Mouse (Mus musculus): Measurements from ENCODE around the gene Kirrel3. TPM values are rescaled to one million over a fixed set of nuclear protein-coding genes. Genes with fewer than 3 reads are reported as not detected.

Gene Kirrel3
- polyA plus RNA-seq, 1 experiment from 2014 or later: 2.3 TPM

- Histone ChIP-seq H3K4me3 (replicated peaks; ENCODE audit: low read length) (no peak overlapping the region), H3K36me3 (ENCODE audit: control insufficient read depth, insufficient read depth, low read length) (no peaks in the 10 kb centered on the region), H3K27me3 (ENCODE audit: control insufficient read depth, insufficient read depth, low read length) (no peaks in the 10 kb centered on the region), H3K27ac (ENCODE audit: low read length) (no peak overlapping the region), H3K9ac (ENCODE audit: low read length) (no peak overlapping the region), H3K4me2 (ENCODE audit: low read depth, low read length) (no peak overlapping the region), H3K4me1 (ENCODE audit: control insufficient read depth, insufficient read depth, low read length) (no peaks in the 10 kb centered on the region), H3K9me3 (replicated peaks; ENCODE audit: control insufficient read depth, low read length) (no peaks in the 10 kb centered on the region)
- ATAC-seq (ENCODE audit: insufficient read depth, low FRiP score): no peak
- WGBS: 86% methylated on average over 5 of the region's 5 CpGs
These were observed 453.9 kb downstream of the Kirrel3 start for GRCm38 (mm10) chr9:34939621-34940020.

GRCm38 (mm10) chr9:34942122-34942831, 456.6 kb downstream of the Kirrel3 start:
- H3K9me3 ChIP-seq (replicated peaks; ENCODE audit: control insufficient read depth, low read length): no peaks in the 10 kb centered on the region
- no peaks in the 10 kb centered on the region for H3K27me3 ChIP-seq (ENCODE audit: control insufficient read depth, insufficient read depth, low read length)
- H3K9ac ChIP-seq (ENCODE audit: low read length): no peak overlapping the region
- no peak overlapping the region for H3K4me2 ChIP-seq (ENCODE audit: low read depth, low read length)
- H3K36me3 ChIP-seq (ENCODE audit: control insufficient read depth, insufficient read depth, low read length): no peaks in the 10 kb centered on the region
- no peak overlapping the region for H3K4me3 ChIP-seq (replicated peaks; ENCODE audit: low read length)
- H3K27ac ChIP-seq (ENCODE audit: low read length): no peak overlapping the region
- WGBS: 77% methylated on average over 6 of the region's 6 CpGs
- ATAC-seq (ENCODE audit: insufficient read depth, low FRiP score): no peak
- H3K4me1 ChIP-seq (ENCODE audit: control insufficient read depth, insufficient read depth, low read length): no peaks in the 10 kb centered on the region

DNA sequence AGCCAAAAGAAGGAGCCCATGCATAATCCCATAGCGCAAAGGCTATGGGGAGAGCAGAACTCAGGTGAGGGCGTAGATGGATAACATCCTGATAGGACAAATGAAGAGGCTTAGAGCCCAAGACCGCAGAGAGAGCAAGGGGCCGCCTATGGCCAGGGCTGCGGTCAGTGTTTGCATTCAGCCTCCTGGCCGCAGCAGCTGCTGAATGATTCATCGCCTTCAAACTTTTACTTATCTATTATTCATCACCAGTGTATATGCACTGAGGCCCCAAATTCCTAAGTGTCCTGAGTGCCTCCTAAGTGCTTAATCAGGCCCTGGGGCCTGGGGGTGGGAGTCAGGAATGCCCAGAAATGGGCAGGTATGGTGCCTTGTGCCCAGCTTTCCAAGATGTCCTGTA, 457.3 kb downstream of the Kirrel3 start:
- 52% methylated on average over 7 of the region's 7 CpGs for WGBS

DNA sequence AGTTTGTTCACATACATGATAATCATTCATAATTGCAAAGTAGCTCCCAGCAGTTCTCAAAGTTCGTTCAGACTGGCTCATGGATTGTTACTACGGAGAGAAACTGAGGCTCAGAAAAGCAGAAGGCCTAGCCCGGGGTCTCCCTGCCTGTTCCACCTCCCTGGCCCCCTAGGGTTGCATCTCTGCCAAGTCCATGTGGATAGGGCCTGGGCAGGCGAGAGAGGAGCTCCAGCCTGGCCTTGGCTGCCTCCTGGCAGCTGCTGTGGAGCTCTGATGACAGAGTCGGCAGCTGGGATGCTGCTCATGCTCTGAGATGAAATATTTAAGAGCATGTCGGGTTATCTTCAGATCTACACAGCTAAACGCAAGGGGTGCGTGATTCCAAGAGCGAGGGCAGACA, 459.6 kb downstream of the Kirrel3 start:
- WGBS: 73% methylated on average over 9 of the region's 9 CpGs
- no peak overlapping the region for H3K27ac ChIP-seq (ENCODE audit: low read length)
- H3K27me3 ChIP-seq (ENCODE audit: control insufficient read depth, insufficient read depth, low read length): no peaks in the 10 kb centered on the region
- no peaks in the 10 kb centered on the region for H3K36me3 ChIP-seq (ENCODE audit: control insufficient read depth, insufficient read depth, low read length)
- H3K9me3 ChIP-seq (replicated peaks; ENCODE audit: control insufficient read depth, low read length): no peaks in the 10 kb centered on the region
- H3K4me1 ChIP-seq (ENCODE audit: control insufficient read depth, insufficient read depth, low read length): no peaks in the 10 kb centered on the region
- no peak for ATAC-seq (ENCODE audit: insufficient read depth, low FRiP score)
- H3K4me2 ChIP-seq (ENCODE audit: low read depth, low read length): no peak overlapping the region
- H3K4me3 ChIP-seq (replicated peaks; ENCODE audit: low read length): no peak overlapping the region
- H3K9ac ChIP-seq (ENCODE audit: low read length): no peak overlapping the region

More for the DNA sequence above, 457.3 kb downstream of the Kirrel3 start:
- Histone ChIP-seq H3K4me3 (replicated peaks; ENCODE audit: low read length) (no peak overlapping the region), H3K27me3 (ENCODE audit: control insufficient read depth, insufficient read depth, low read length) (no peaks in the 10 kb centered on the region), H3K4me1 (ENCODE audit: control insufficient read depth, insufficient read depth, low read length) (no peaks in the 10 kb centered on the region), H3K9ac (ENCODE audit: low read length) (no peak overlapping the region), H3K9me3 (replicated peaks; ENCODE audit: control insufficient read depth, low read length) (no peaks in the 10 kb centered on the region), H3K4me2 (ENCODE audit: low read depth, low read length) (no peak overlapping the region), H3K36me3 (ENCODE audit: control insufficient read depth, insufficient read depth, low read length) (no peaks in the 10 kb centered on the region), H3K27ac (ENCODE audit: low read length) (no peak overlapping the region)
- ATAC-seq (ENCODE audit: insufficient read depth, low FRiP score): no peak

DNA sequence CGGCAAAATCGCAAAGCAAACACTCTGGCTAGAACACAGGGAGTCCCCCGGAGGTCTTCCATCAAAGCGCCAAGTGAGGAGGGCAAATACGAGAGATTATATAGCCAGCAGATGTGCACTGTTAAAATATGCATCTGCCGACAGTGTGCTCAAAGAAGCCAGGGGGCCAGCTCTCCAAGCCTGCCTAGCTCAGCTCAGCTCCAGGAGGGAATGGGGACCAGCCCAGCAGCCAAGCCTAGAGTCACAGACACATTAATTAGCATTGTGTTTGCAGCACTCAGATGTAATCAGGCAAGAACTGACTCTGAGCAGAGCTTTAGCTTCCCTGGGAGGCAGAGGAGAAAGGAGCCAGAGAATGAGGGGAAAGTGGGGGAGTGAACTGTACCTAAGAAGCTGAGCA, 461.6 kb downstream of the Kirrel3 start:
- ATAC-seq (ENCODE audit: insufficient read depth, low FRiP score): no peak

DNA sequence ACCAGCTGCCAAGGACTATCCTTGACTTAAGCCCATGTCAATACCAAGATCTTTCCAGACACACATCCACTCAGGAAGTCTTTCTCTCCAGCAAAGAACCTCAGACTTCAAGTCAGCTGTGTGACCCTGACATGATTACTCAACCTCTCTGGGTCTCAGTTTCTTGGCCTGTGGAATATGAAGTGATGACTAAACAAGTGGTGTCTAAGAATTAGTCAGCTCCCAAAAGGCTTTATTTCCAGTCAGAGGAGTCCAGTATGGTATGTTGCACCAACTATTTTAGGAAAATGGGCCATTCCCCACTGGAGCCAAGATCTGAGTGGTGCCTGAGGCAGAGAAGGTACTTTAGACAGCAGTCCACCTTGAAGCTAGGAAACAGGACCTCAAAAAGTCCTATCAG, 462.0 kb downstream of the Kirrel3 start:
- H3K9ac ChIP-seq (ENCODE audit: low read length): no peak overlapping the region
- no peaks in the 10 kb centered on the region for H3K4me1 ChIP-seq (ENCODE audit: control insufficient read depth, insufficient read depth, low read length)
- H3K4me2 ChIP-seq (ENCODE audit: low read depth, low read length): no peak overlapping the region
- H3K27ac ChIP-seq (ENCODE audit: low read length): no peak overlapping the region
- no peaks in the 10 kb centered on the region for H3K27me3 ChIP-seq (ENCODE audit: control insufficient read depth, insufficient read depth, low read length)
- H3K36me3 ChIP-seq (ENCODE audit: control insufficient read depth, insufficient read depth, low read length): no peaks in the 10 kb centered on the region
- H3K4me3 ChIP-seq (replicated peaks; ENCODE audit: low read length): no peak overlapping the region
- ATAC-seq (ENCODE audit: insufficient read depth, low FRiP score): no peak
- H3K9me3 ChIP-seq (replicated peaks; ENCODE audit: control insufficient read depth, low read length): no peaks in the 10 kb centered on the region

More for the DNA sequence above, 461.6 kb downstream of the Kirrel3 start:
- Histone ChIP-seq H3K27me3 (ENCODE audit: control insufficient read depth, insufficient read depth, low read length) (no peaks in the 10 kb centered on the region), H3K4me1 (ENCODE audit: control insufficient read depth, insufficient read depth, low read length) (no peaks in the 10 kb centered on the region), H3K36me3 (ENCODE audit: control insufficient read depth, insufficient read depth, low read length) (no peaks in the 10 kb centered on the region), H3K9ac (ENCODE audit: low read length) (no peak overlapping the region), H3K9me3 (replicated peaks; ENCODE audit: control insufficient read depth, low read length) (no peaks in the 10 kb centered on the region), H3K4me3 (replicated peaks; ENCODE audit: low read length) (no peak overlapping the region), H3K27ac (ENCODE audit: low read length) (no peak overlapping the region), H3K4me2 (ENCODE audit: low read depth, low read length) (no peak overlapping the region)
- WGBS: 28% methylated on average over 6 of the region's 6 CpGs

GRCm38 (mm10) chr9:34953420-34953819, 467.7 kb downstream of the Kirrel3 start:
- no peak overlapping the region for H3K4me3 ChIP-seq (replicated peaks; ENCODE audit: low read length)
- no peak overlapping the region for H3K4me2 ChIP-seq (ENCODE audit: low read depth, low read length)
- H3K4me1 ChIP-seq (ENCODE audit: control insufficient read depth, insufficient read depth, low read length): 0 out of 2 replicates have a peak, but pooled peaks cover 3% of the 10 kb centered on the region
- H3K27me3 ChIP-seq (ENCODE audit: control insufficient read depth, insufficient read depth, low read length): no peaks in the 10 kb centered on the region
- H3K9me3 ChIP-seq (replicated peaks; ENCODE audit: control insufficient read depth, low read length): no peaks in the 10 kb centered on the region
- 45% methylated on average over 11 of the region's 11 CpGs for WGBS
- no peaks in the 10 kb centered on the region for H3K36me3 ChIP-seq (ENCODE audit: control insufficient read depth, insufficient read depth, low read length)
- no peak overlapping the region for H3K27ac ChIP-seq (ENCODE audit: low read length)
- H3K9ac ChIP-seq (ENCODE audit: low read length): no peak overlapping the region
- ATAC-seq (ENCODE audit: insufficient read depth, low FRiP score): no peak

- H3K27ac ChIP-seq (ENCODE audit: low read length): no peak overlapping the region
- WGBS: 71% methylated on average over 5 of the region's 5 CpGs
- ATAC-seq (ENCODE audit: insufficient read depth, low FRiP score): no peak
These were observed 468.5 kb downstream of the Kirrel3 start for GRCm38 (mm10) chr9:34954212-34954611.

GRCm38 (mm10) chr9:34956512-34956911, 470.8 kb downstream of the Kirrel3 start:
- H3K9ac ChIP-seq (ENCODE audit: low read length): no peak overlapping the region
- H3K36me3 ChIP-seq (ENCODE audit: control insufficient read depth, insufficient read depth, low read length): no peaks in the 10 kb centered on the region
- WGBS: 82% methylated on average over 3 of the region's 3 CpGs
- no peak overlapping the region for H3K4me2 ChIP-seq (ENCODE audit: low read depth, low read length)
- no peaks in the 10 kb centered on the region for H3K9me3 ChIP-seq (replicated peaks; ENCODE audit: control insufficient read depth, low read length)
- H3K27ac ChIP-seq (ENCODE audit: low read length): no peak overlapping the region
- no peaks in the 10 kb centered on the region for H3K27me3 ChIP-seq (ENCODE audit: control insufficient read depth, insufficient read depth, low read length)
- no peak overlapping the region for H3K4me3 ChIP-seq (replicated peaks; ENCODE audit: low read length)
- ATAC-seq (ENCODE audit: insufficient read depth, low FRiP score): no peak
- H3K4me1 ChIP-seq (ENCODE audit: control insufficient read depth, insufficient read depth, low read length): 0 out of 2 replicates have a peak, but pooled peaks cover 3% of the 10 kb centered on the region

More at GRCm38 (mm10) chr9:34954212-34954611, 468.5 kb downstream of the Kirrel3 start:
- Histone ChIP-seq H3K4me2 (ENCODE audit: low read depth, low read length) (no peak overlapping the region), H3K36me3 (ENCODE audit: control insufficient read depth, insufficient read depth, low read length) (no peaks in the 10 kb centered on the region), H3K9ac (ENCODE audit: low read length) (no peak overlapping the region), H3K9me3 (replicated peaks; ENCODE audit: control insufficient read depth, low read length) (no peaks in the 10 kb centered on the region), H3K4me3 (replicated peaks; ENCODE audit: low read length) (no peak overlapping the region), H3K27me3 (ENCODE audit: control insufficient read depth, insufficient read depth, low read length) (no peaks in the 10 kb centered on the region), H3K4me1 (ENCODE audit: control insufficient read depth, insufficient read depth, low read length) (0 out of 2 replicates have a peak, but pooled peaks cover 3% of the 10 kb centered on the region)
